Mouse (Mus musculus) MEL (cell line): ENCODE measurements around the gene Cdt1.
A peak's percentile ranks its signal among the peaks of the same experiment; 100 is the strongest.

ENCODE experiments used
- CTCF ChIP-seq, 3 experiments: IDR thresholded peaks in 2 of 3; conservative IDR thresholded peaks in 1 of 3; 2 replicates each; pipeline ENCODE4 v1.5.1; 2011 to 2012; ENCODE audit warnings: low read length in 3 of 3, low read depth in 2 of 3, mild to moderate bottlenecking in 2 of 3, improper control_type of control experiment in 1 of 3, inconsistent platforms in 1 of 3, mixed read lengths in 1 of 3, moderate library complexity in 1 of 3; ENCODE audit not compliant: control insufficient read depth in 1 of 3, insufficient read depth in 1 of 3, poor library complexity in 1 of 3, severe bottlenecking in 1 of 3
- HCFC1 ChIP-seq: IDR thresholded peaks from 2 replicates; pipeline ENCODE4 v1.6.1; 2012; ENCODE audit warnings: low read depth, mild to moderate bottlenecking, inconsistent platforms, low read length, improper control_type of control experiment, moderate library complexity
- MEF2A ChIP-seq: IDR thresholded peaks from 2 replicates; pipeline ENCODE4 v1.6.1; 2014; ENCODE audit warnings: low read depth, mild to moderate bottlenecking, inconsistent platforms, low read length, improper control_type of control experiment; ENCODE audit not compliant: poor library complexity, insufficient replicate concordance, severe bottlenecking; ENCODE audit errors: extremely low read depth
- POLR2AphosphoS2 ChIP-seq: IDR thresholded peaks from 2 replicates; pipeline ENCODE4 v1.6.1; 2011; ENCODE audit warnings: low read length, improper control_type of control experiment
- POLR2AphosphoS5 ChIP-seq: IDR thresholded peaks from 2 replicates; pipeline ENCODE4 v1.6.1; 2012; ENCODE audit warnings: low read depth, borderline replicate concordance, mild to moderate bottlenecking, inconsistent platforms, low read length, moderate library complexity, mixed read lengths
- TAL1 ChIP-seq: IDR thresholded peaks from 2 replicates; pipeline ENCODE4 v1.6.1; 2012; ENCODE audit warnings: mild to moderate bottlenecking, inconsistent platforms, low read length, moderate library complexity, mixed read lengths
- TBP ChIP-seq: IDR thresholded peaks from 2 replicates; pipeline ENCODE4 v1.8.0; 2011; ENCODE audit warnings: low read depth, low read length, improper control_type of control experiment

DNA sequence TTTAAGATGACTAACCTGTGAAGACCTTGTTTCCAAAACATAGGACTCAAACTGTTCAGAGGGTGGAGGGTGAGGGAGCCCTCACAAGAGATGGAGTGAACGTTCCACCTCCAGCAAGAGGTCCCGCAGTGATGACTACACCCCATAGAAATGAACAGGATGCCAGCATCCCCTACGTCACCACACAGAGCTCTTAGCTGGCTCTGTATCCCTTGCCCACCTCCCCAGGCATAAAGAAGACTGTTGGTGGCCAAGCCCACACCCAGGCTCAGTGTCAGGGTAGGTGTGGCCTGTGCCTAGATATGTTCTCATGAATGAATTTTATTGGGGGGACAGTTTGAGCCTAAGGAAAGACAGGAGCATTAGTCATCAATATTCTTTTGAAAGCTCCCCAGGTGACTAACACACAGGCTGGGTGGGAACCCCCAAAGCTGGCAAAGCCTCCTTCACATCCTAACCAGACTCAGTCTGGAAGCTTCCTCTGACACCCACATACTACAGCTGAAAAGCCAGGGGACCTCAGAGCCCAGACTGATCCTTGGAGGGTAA is 18.9 kb upstream of the Cdt1 start:
- TF ChIP-seq TAL1 (no peak), POLR2AphosphoS2 (0 out of 2 replicates have a peak, but pooled peaks have one; percentile 46), CTCF (IDR thresholded peaks at IDR 0.05 in 2 of 3, conservative IDR thresholded peaks at IDR 0.05 in 1 of 3; ENCODE audit: control insufficient read depth in 1 of 3, insufficient read depth in 1 of 3, low read depth in 2 of 3, low read length in 3 of 3, poor library complexity in 1 of 3, severe bottlenecking in 1 of 3) (no peak), MEF2A (no peak), HCFC1 (no peak), TBP (no peak), POLR2AphosphoS5 (no peak)
